Mouse (Mus musculus): ENCODE data around the gene Ndrg3.

Ndrg3 gene

DNA sequence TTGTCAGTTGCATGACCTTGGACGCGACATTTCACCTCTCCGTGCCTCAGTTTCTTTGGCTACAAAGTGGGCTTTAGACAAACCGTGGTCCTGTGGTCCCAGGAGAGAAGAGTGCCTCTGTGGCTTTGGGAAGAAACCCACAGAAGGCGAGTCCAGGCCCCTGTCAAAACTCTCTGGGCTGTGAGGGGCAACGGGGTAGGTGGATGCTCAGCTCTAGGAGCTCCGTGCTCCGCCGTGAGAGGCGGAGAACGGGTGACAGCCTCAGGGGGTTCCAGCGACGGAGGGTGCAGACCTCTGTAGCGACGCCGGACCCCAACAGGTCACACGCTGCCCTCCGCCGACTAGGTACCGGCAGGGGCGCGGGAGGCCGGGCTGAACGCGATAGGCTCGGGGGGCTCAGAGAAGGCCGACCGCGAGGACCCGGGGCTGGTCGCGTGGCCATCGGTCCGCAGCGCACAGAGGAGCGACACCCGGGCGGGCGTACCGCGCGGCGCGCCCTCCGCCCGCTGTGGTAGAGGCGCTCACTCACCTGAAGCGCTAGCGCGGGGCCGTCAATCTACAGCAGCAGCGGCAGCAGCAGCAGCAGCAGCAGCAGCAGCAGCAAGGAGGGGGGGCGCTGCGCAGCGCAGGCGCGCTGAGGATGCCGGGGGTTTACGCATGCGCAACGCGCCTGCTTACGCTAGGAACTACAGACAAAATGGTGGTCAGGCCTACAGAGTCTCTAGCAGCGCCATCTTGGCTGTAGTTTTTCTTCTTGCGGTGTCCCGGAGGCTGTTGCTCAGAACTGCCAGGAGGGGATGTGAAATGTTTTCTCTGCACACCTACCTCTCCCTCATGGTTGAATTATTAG lies at the start of gene Ndrg3:
Ndrg3 (minus strand) TSS at position 587 of the 850 bp plus-strand sequence.
- peak; percentile 98 for DNase-seq (ENCODE audit: low read depth, low spot score)

DNA sequence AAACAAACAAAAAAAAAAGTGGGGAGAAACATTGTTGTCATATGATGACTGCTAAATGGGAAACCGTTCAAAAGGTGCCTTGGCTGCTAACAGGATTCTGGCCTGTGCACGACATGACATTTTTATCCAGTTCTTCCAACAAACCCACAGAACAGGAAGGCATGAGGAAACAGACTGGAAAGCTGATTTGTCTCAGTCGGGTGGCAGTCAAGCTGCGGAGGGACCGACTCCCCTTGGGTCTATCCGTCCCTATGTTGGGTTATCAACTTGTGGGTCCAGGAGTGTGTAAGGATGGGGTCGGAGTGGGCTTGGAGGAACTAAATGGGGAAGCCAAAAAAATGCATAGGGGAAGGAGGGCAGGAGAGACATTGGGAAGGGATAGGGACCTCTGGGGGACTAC lies 49.6 kb upstream of the Ndrg3 start:
- DNase-seq (ENCODE audit: low read depth, low spot score) = no peak

DNA sequence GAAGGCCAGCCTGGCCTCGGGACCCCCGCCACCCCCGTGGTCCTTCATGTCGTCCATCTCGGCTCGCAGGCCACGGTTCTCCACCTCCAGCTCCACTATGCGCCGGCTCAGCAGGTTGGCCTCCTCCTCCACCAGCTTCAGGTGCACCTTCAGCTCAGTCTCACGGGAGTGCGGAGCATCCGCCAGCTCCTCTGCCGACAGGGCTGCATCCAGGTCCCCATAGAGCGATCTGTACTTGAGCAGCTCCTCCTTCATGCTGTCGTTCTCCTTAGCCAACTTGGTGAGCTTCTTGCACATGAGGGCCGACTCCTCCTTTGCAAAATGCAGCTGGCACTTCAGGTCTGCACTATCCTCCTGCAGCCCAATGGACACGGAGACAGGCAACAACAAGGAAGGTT lies 48.8 kb upstream of the Ndrg3 start:
- no peak for DNase-seq (ENCODE audit: low read depth, low spot score)

DNA sequence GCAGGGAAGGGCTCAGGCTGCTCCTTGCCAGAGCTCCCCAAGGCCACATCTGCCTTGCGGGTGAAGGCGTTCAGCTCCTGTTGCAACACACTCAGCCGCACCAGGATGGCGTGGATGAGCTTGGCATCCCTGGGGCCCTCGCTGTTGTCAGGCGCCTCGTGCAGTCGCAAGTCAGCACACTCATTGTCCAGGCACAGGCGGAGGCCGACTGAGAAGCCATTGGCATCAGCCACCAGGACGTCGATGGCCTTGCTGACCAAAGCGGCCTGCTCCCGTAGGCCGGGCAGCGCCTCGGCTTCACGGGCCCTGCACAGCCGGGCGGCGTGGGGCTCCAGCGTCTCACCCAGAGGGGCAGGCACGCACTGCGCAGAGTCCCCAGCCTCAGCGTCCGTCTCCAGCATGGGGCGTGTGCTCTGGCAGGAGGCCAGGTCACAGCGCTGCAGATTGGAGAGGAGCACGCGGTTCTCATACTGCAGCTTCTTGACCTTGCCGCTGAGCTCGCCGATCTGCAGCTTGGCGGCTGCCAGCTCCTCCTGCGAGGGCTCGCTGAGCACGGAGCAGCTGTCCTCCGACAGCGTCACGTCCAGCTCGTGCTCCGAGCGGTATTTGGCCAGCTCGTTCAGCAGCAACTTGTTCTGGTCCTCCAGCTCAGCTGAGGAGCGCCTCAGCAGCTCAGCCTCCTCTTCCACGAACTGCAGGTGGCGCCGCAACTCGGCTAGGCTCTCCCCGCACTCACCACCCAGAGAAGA lies 48.2 kb upstream of the Ndrg3 start:
- DNase-seq (ENCODE audit: low read depth, low spot score) = peak; percentile 50

DNA sequence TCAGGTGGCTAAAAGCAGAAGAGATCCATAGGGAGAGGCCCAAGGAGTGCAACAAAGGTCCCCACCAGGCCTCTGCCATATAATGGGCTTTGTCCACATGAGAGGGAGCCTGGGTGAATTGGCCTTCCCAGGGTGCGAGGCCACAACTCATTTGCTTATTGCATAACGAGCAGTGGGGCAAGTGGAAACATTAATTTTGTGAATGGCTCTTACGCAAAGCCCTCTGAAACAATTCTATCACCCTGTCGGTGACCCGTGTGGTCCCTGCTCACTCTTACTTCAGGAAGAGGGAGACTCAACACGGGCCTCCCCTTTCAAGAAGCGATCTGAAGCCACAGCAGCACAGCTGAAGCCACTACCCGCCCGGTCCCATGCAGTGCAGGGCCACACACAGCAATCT lies 45.4 kb upstream of the Ndrg3 start:
- no peak for DNase-seq (ENCODE audit: low read depth, low spot score)

DNA sequence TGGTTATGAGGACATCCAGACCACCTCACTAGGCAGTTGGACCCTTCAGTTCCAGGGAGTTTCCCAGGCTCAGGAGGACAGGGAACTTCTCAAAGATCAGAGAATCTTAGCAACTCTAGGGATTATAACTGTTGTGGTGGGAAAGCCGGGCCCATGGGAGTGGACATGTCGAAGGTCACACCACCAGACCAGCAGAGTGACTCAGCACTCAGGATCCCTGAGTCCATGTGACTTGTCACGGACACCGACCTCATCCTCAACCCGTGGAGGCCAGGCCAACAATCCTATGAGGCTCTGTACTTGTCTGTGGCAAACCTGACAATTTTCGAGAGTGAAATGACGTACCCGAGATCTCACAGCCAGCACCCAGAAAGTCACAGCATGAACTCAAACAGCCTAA lies 44.5 kb upstream of the Ndrg3 start:
- DNase-seq (ENCODE audit: low read depth, low spot score) = no peak

DNA sequence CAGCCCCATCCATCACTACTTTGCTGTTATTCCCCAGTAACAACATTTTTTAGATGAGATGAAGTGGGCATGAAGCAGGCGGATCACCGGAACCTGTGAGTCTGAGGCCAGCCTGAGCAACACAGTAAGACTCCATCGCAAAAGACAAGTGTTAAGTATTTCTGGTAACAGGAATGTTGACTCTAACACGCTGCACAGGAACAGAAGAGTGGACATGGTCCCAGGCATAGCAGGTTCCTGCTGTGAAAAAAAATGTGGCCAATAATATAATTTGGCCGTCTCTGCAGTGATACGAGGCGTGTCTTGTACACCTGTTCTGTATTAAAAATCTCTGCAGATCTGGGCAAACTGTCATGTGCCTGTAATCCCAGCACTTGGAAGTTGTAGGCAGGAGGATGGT lies 43.5 kb upstream of the Ndrg3 start:
- DNase-seq (ENCODE audit: low read depth, low spot score) = no peak

DNA sequence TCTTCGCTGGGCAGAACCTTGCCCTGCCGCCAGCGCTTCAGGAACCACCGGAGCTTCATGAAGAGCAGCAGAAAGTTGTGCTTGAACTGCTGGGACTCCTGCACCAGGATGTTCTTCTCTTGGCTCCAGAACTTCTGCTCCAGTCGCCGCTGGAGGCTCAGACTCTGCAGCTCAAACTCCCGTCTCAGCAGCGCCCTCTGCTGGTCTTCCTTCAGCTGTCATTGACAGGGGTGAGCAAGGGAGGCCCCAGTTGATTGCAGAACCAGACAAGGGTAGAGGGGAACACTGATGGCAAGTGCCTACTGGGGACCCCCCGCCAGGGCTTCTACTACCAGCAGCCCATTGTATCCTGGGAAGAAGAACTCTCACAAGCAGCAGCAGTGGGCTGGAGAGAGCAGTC lies 38.9 kb upstream of the Ndrg3 start:
- peak; percentile 92 for DNase-seq (ENCODE audit: low read depth, low spot score)

DNA sequence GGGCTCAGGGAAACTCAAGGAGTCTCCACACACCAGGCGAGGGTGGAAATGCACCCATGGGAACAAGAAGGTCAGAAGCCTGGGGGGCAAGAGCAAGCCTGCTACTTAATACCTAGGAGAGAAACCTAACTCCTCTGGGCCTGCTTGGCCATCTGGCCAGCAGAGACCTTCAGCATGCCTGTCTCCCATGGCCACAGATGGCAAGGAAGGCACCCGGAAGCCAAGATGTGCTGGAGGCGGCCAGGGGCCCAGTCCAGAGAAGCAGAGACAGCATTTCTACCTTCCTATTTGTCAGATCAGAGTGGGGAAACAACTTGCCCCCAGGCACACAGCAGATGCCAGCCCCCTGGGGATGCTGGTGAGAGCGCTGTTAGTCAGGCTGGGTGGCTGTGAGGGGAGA lies 36.4 kb upstream of the Ndrg3 start:
- no peak for DNase-seq (ENCODE audit: low read depth, low spot score)

DNA sequence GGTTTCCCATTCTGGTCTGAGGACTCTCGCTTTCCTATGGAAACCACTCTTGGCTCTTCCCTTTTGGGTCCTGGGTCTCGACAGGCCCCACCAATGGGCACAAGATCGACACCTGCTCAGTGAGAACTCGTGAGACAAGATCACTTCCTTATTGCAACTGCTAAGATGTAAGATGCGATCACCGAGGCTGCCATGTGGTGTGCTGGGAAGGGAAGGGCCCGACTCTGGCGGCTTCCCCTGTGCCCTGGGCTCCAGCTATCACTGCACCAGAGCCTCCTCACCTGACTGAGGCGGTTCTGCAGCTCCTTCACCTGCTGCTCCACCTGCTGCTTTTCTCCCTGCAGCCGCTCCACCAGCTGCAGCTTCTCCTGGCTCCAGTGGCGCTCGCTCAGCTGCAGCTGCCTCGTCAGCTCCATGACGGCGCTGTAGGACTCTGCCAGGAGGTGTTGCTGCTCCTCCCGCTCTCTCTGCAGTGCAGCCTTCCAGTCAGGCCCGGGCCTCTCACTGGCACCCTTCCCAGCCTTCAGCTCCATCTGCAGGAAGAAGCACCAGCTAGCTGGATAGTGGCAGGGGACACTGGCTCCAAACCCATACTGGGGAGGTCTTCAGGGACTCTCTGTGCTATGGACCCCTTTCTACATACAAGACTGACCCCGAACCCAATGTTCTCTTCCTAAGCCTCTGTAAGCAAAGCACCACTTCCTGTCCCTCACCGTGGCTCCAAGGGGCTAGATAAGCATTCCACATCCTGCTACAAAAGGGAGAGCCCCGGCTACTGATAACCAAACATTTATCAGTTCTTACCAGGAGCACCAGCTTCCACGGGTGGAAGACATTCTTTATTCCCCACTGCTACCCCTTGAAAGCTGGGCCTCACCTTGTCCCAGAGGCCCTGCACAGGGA lies 35.5 kb upstream of the Ndrg3 start:
- DNase-seq (ENCODE audit: low read depth, low spot score) = no peak

DNA sequence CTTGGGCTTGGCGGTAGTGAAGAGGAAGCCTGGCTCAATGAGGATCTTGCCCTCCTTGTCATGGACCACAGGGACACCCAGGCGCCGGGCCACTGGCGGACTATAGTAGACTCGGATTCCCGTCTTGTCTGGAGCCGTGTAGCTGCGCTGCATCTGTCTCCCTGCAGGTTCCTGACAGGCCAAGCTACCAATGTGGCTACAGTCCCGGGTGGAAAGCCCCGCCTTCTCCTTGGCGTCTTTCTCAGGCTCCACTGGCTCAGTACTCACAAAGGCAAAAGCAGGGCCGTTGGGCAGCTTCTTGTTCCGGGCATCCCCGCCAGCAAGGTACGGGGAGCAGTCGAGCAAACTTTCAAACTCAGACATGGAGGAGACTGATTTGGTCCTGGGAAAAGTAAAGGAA lies 29.3 kb upstream of the Ndrg3 start:
- peak; percentile 82 for DNase-seq (ENCODE audit: low read depth, low spot score)

DNA sequence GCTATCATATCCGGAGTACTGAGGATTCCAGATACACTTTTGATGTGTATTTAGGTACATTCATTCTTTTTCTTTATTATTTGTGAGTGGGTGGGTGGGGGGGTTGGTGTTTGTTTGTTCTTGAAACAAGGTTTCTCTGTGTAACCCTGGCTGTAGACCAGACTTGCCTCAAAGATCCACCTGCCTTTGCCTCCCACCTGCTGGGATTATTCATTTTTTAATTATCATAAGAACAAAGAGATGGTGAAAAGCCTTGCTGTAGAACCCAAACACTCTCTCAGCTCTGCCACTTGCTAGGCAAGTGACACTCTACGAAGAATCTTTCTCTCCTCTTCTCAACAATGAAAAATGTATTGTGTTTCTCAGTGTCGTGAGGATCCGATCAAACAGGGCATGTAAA lies 27.4 kb upstream of the Ndrg3 start:
- peak; percentile 63 for DNase-seq (ENCODE audit: low read depth, low spot score)

DNA sequence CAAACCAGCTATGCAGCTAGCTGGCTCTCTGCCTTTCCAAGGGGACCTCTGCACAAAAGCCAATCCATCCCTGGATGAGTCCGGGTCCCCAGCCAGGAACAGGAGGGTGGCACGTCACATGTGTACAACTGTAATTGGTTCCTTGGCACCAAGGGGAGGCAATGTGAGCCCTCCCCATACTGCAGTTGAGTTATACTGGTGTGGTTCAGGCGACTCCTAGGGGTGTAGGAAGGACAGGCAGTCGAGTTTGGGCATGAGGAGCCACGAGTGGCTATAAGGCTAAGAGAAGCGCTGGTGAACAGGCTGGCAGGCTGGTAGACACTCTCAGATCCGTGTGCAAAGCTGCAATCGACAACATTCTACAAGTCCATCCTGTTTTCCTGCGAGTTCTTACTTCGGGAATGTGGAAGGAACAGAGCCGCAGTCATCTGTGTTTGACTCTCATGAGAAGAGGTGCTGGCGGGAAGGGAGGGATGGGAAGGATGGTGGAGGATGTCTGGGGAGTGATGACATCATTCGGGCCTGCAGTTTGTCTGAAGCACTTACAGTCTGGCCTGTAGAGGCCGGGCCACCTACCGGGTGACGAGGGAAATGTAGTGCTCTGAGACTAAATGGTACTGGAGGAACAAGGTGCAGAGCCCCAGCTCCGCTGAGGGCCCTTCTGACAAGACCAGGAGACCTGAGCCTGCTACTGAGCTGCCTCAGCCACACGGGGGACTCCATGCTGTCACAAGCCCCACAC lies 24.8 kb upstream of the Ndrg3 start:
- DNase-seq (ENCODE audit: low read depth, low spot score) = peak; percentile 85

DNA sequence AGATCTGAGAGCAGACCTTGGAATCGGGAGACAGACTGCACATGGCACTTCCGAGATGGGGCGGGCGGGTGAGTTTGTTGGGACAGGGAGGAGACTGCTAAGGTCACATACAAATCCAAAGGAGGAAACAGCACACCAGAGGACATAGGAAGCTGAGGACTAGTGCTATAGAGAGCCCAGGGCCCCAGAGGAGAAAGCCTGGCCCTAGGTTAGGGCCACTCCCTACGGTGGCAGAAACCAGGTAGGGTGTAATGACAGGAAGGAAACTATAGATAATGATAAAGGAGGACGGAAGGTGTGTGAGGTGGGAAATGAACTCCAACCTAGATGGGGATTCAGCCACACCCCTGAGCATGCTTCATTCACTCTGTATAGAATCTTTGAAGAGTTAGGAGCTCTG lies 20.5 kb upstream of the Ndrg3 start:
- DNase-seq (ENCODE audit: low read depth, low spot score) = no peak

DNA sequence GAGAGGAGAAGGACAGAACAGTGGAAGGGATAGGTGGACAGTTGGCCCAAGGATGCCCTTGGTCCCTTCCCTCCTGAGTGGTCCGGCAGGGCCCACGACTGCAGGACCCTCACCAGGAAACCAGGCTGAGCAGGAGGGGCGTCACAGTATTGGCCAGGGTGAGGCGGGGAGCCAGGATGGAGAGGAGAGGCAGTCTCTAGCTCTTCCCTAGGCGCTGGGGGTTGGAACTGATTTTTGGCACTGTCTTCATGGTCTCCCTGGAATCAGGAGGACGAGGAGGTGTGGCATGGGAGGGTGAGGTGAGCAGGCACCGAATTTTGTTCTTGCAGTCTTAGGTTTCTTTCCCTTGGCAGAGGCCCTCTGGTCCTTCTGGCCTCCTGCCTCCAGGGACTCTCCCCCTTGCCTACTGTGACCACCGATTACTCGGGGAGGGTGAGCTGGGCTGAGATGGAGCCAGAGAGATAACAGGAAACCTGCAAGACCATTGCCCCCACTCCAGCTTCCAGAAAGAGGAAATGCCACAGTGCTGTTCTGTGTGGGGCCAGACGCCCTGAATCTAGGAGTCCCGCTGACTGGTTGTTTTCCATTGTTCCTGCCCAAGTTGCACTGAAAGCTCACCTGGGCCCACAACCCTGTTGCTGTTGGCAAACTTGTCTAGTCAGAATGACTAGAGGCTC lies 18.9 kb upstream of the Ndrg3 start:
- DNase-seq (ENCODE audit: low read depth, low spot score) = no peak

DNA sequence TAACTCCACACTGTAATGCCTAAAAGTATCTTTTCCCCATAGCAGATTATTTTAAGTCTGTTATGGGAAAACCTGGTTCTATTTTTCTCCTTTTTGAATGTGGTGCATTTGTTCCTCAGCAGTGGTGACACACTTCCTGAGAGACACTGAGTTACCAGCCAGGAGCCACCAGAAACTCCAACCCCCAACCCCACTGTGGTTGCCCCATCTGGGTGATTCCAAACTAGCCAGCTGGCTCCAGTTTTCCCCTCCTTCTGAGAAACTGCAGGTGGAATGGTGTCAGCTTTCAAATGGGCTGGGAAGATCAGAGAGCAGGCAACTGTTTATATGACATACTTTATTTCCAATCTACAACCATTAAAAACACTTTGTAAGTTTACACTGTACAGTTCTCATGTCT lies 18.3 kb upstream of the Ndrg3 start:
- no peak for DNase-seq (ENCODE audit: low read depth, low spot score)

DNA sequence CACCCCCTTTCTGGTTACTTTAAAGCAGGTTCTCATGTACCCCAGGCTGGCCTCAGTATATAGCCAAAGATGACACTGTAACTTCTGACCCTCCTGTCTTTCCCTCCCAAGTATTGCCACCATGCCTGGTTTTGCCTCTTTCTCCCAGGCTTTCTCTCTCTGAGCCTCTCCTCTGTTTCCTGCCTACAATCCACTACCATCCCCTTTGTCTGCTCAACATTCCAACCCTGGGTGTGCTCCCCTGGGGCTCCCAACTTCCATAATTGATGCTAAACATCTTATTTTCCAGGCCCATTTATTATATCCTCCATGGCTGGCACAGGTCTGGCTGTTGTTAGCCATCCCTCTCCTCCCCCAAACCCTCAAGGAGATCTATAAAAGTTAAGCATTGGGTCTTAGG lies 16.7 kb upstream of the Ndrg3 start:
- DNase-seq (ENCODE audit: low read depth, low spot score) = peak; percentile 52

DNA sequence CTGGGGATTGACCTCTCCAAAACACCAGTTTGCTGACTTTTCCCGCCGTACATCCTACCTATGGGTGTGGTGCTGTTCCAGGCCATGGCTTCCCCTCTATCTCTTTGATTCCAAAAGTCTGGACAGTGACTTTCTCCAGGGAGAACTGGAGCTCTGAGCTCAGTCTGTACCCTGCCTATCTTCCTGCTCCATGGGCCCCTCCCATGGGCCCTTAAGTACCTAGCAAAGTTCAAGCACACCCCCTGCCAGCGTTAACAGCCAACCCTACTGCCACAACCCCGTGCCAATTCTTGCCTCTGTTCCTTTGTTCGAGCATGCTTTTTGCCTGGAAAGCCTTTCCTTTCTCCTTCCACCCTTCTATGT lies 15.4 kb upstream of the Ndrg3 start:
- DNase-seq (ENCODE audit: low read depth, low spot score) = peak; percentile 75

DNA sequence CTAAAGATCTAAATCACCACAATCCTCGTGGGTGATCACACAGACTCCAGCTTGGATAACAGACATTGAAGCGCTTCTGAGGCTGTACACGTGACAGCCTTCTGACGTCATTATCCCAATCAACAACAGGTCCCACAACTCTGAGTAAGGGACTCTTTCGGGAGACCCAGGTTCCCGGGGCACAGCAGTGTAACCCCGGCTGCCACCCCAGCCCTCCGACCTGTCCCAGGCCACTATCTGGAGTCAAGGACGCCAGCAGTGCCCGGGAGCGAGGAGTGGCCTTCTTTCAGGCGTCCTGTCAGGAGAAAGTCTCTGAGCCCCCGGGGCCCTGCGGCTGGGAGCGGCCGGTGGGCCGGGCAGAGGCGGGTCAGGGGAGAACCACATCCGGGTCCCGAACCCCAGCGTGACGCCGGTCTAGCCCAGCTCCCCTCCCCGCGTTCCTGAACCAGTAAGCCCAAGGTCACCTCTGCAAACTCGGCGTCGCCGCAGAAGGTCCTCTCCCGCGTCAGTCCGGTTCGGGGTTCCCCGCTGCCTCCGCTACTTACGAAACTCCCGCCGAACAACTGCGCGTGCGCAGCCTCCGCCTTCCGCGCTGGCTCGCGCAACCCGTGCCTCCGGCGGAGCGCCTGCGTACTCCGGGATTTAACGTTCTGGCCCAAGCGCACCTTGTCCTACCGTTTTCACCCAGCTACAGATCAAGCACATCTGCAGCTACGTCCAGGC lies 14.8 kb upstream of the Ndrg3 start, which contains the start of gene Dsn1:
Dsn1 (minus strand) TSS at position 644 of the 723 bp plus-strand sequence.
- peak; percentile 90 for DNase-seq (ENCODE audit: low read depth, low spot score)

DNA sequence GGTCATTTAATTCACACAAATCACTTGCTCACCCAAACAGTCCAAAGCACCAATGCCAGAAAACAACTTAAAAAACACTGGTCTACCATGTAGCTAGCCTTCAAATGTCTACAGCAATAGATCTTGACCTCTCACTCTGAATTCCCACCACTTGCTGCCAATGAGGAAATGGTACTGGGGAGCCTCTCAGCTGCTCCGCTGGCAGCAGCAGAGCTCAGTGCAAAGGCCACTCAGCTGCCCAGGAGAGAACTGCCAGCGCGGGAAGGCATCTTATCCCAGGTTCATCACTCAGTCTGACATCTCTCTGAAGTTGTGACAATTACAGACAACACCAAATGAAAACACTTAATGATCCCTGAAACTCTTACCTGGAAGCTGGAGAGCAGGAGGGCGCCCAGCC lies 10.5 kb upstream of the Ndrg3 start:
- DNase-seq (ENCODE audit: low read depth, low spot score) = no peak

Data from R1 (cell line).